In the genomic region with DNA sequence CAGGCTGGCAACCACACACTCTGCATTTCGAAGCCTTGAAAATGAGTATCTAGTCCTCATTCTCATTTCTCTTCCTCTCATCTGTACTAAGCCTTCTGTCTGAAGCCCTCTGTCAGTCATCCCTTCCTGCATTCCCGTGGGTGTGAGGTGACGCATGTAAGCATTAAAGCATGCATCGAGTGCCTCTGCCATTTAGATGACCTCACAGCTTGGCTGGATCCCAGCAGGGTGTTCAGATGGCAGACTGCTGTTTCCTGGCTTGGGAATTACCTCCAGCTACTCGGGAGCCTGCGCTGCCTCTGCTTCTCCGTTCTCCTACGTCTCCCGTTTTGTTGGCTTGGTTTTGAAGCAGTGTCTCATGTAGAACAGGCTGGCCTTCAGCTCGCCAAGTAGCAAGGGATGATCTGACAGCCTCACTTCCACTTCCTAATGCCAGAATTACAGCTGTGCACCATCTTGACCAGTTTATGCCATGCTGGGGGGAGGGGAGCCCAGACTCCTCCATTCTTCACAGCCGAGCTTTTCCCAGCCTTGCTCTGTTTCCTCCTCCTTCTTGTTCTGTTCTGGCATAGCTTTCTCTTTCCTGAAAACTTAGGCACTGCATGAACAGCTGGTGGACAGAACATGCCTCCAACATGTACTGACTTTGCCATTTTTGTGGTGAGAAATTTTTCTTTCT, we compare ENCODE assay signal across 9 mouse cellular contexts.
DNase-seq lines count a peak whose midpoint lies in the region; ATAC-seq and TF ChIP-seq lines count a peak whose summit lies in the region.
"Had no signal": no experiment of that assay in that cellular context is flagged by ENCODE, and none has a peak within 500 bp of the region (broad histone marks: within the 10 kb centered on the region; RNA-seq: fewer than 3 reads in every experiment).

No protein-coding gene starts in this region.

- WGBS in forebrain, embryonic 13.5 days, result 58% methylated on average over 11 of the region's 11 CpGs
- WGBS in forebrain, embryonic 10.5 days, result 75% methylated on average over 11 of the region's 11 CpGs
- WGBS in neural tube, embryonic 13.5 days, result 29% methylated on average over 11 of the region's 11 CpGs
- WGBS in heart, embryonic 16.5 days, result 13% methylated on average over 11 of the region's 11 CpGs
- 22% methylated on average over 11 of the region's 11 CpGs for WGBS in lung, embryonic 14.5 days

- peaks cover 11% of the 10 kb centered on the region for H3K4me1 ChIP-seq in forebrain, embryonic 13.5 days
- H3K4me1 ChIP-seq in forebrain, embryonic 10.5 days, result peaks cover 10% of the 10 kb centered on the region; the same call in 1 of the 2 replicates
- H3K4me1 ChIP-seq in neural tube, embryonic 13.5 days (replicated peaks), result peaks cover 33% of the 10 kb centered on the region
- peaks cover 9% of the 10 kb centered on the region for H3K4me1 ChIP-seq in heart, embryonic 16.5 days (ENCODE audit: control insufficient read depth, insufficient read depth, low read length)
- 0 out of 2 replicates have a peak, but pooled peaks cover 7% of the 10 kb centered on the region for H3K4me1 ChIP-seq in lung, embryonic 14.5 days (ENCODE audit: insufficient read depth)

- H3K9me3 ChIP-seq in forebrain, embryonic 13.5 days (replicated peaks), result no peaks in the 10 kb centered on the region
- H3K9me3 ChIP-seq in forebrain, embryonic 10.5 days, result no peaks in the 10 kb centered on the region
- no peaks in the 10 kb centered on the region for H3K9me3 ChIP-seq in neural tube, embryonic 13.5 days
- H3K9me3 ChIP-seq in heart, embryonic 16.5 days (replicated peaks; ENCODE audit: control insufficient read depth, low read length), result no peaks in the 10 kb centered on the region
- H3K9me3 ChIP-seq in lung, embryonic 14.5 days (ENCODE audit: low read depth, low read length), result no peaks in the 10 kb centered on the region
- H3K9me3 ChIP-seq: megakaryocyte, embryonic 14.5 days had no signal

- no peak for DNase-seq in forebrain, embryonic 10.5 days (ENCODE audit: extremely low spot score, low spot score)
- DNase-seq in neural tube, embryonic 10.5 days (ENCODE audit: extremely low spot score, low spot score), result no peak
- DNase-seq in lung, embryonic 14.5 days, result peak; percentile 84

- ATAC-seq in forebrain, embryonic 13.5 days, result 0 out of 2 replicates have a peak, but pooled peaks have one; percentile 48
- ATAC-seq in neural tube, embryonic 13.5 days (ENCODE audit: low read depth), result no peak
- peak; percentile 85 for ATAC-seq in heart, embryonic 16.5 days (replicated peaks; ENCODE audit: extremely low read depth, insufficient read depth, low FRiP score)
- peak; percentile 65 for ATAC-seq in lung, embryonic 14.5 days (ENCODE audit: insufficient read depth)
- no peak for ATAC-seq in megakaryocyte progenitor cell, adult 5-6 weeks (replicated peaks; ENCODE audit: poor library complexity)
- ATAC-seq in erythroid progenitor cell, adult 5-6 weeks (replicated peaks; ENCODE audit: low FRiP score, poor library complexity, severe bottlenecking), result no peak

- H3K27me3 ChIP-seq in forebrain, embryonic 13.5 days, result peaks cover 67% of the 10 kb centered on the region
- H3K27me3 ChIP-seq in forebrain, embryonic 10.5 days (ENCODE audit: poor library complexity, severe bottlenecking), result no peaks in the 10 kb centered on the region; the same call in 1 of the 2 replicates
- no peaks in the 10 kb centered on the region for H3K27me3 ChIP-seq in neural tube, embryonic 13.5 days
- H3K27me3 ChIP-seq in heart, embryonic 16.5 days (ENCODE audit: control insufficient read depth, insufficient read depth, low read length), result no peaks in the 10 kb centered on the region
- no peaks in the 10 kb centered on the region for H3K27me3 ChIP-seq in lung, embryonic 14.5 days (ENCODE audit: insufficient read depth, low read length)

- H3K4me2 ChIP-seq in forebrain, embryonic 13.5 days, result no peak overlapping the region
- H3K4me2 ChIP-seq in neural tube, embryonic 13.5 days, result no peak overlapping the region
- H3K4me2 ChIP-seq in heart, embryonic 16.5 days (ENCODE audit: low read depth, low read length), result peak overlapping the region; percentile 56
- H3K4me2 ChIP-seq in lung, embryonic 14.5 days, result peak overlapping the region; percentile 13; the same call in 1 of the 2 replicates

- no peak for TF ChIP-seq CTCF in lung, embryonic 14.5 days (IDR thresholded peaks at IDR 0.05; ENCODE audit: low read depth)

- H3K36me3 ChIP-seq in forebrain, embryonic 13.5 days (ENCODE audit: poor library complexity, severe bottlenecking), result no peaks in the 10 kb centered on the region; the same call in 1 of the 2 replicates
- H3K36me3 ChIP-seq in forebrain, embryonic 10.5 days (replicated peaks), result peaks cover 24% of the 10 kb centered on the region
- H3K36me3 ChIP-seq in neural tube, embryonic 13.5 days, result 0 out of 2 replicates have a peak, but pooled peaks cover 1% of the 10 kb centered on the region
- no peaks in the 10 kb centered on the region for H3K36me3 ChIP-seq in heart, embryonic 16.5 days (ENCODE audit: control insufficient read depth, insufficient read depth)
- no peaks in the 10 kb centered on the region for H3K36me3 ChIP-seq in lung, embryonic 14.5 days (ENCODE audit: insufficient read depth)

- no peak overlapping the region for H3K9ac ChIP-seq in forebrain, embryonic 13.5 days
- peak overlapping the region; percentile 22; the same call in 1 of the 2 replicates for H3K9ac ChIP-seq in neural tube, embryonic 13.5 days
- no peak overlapping the region for H3K9ac ChIP-seq in heart, embryonic 16.5 days (ENCODE audit: low read length)
- no peak overlapping the region for H3K9ac ChIP-seq in lung, embryonic 14.5 days

- peak overlapping the region; percentile 12; the same call in 1 of the 2 replicates for H3K27ac ChIP-seq in forebrain, embryonic 13.5 days
- H3K27ac ChIP-seq in forebrain, embryonic 10.5 days, result no peak overlapping the region
- peak overlapping the region; percentile 39 for H3K27ac ChIP-seq in neural tube, embryonic 13.5 days (replicated peaks)
- H3K27ac ChIP-seq in heart, embryonic 16.5 days (ENCODE audit: low read length), result peak overlapping the region; percentile 56
- H3K27ac ChIP-seq in lung, embryonic 14.5 days (ENCODE audit: low read depth), result peak overlapping the region; percentile 13; the same call in 1 of the 2 replicates

- H3K4me3 ChIP-seq in forebrain, embryonic 13.5 days, result no peak overlapping the region
- H3K4me3 ChIP-seq in forebrain, embryonic 10.5 days, result no peak overlapping the region
- H3K4me3 ChIP-seq in neural tube, embryonic 13.5 days, result no peak overlapping the region
- peak overlapping the region; percentile 27 for H3K4me3 ChIP-seq in heart, embryonic 16.5 days (ENCODE audit: low read length)
- no peak overlapping the region for H3K4me3 ChIP-seq in lung, embryonic 14.5 days (ENCODE audit: low read depth, low read length)
- H3K4me3 ChIP-seq: megakaryocyte, embryonic 14.5 days had no signal

Comparison
In these comparisons a context has a peak if more than half of its experiments do, and no peak if none do; other contexts are left out.
1. ATAC-seq: peak in forebrain, embryonic 13.5 days (single experiment), heart, embryonic 16.5 days (single experiment) and lung, embryonic 14.5 days (single experiment); none in neural tube, embryonic 13.5 days (single experiment), megakaryocyte progenitor cell, adult 5-6 weeks (single experiment) and erythroid progenitor cell, adult 5-6 weeks (single experiment).
2. H3K4me2 ChIP-seq: peak in heart, embryonic 16.5 days (single experiment) and lung, embryonic 14.5 days (single experiment); none in forebrain, embryonic 13.5 days (single experiment) and neural tube, embryonic 13.5 days (single experiment).